Mouse (Mus musculus) liver, postnatal 0 days (tissue): ENCODE measurements at regions not wholly inside any gene's neighbourhood (a gene's known extent, or its start where the extent isn't known, plus 50 kb on each side); places are given as distances from the start of the nearest gene placed in this dataset.

ENCODE experiments used
- ATAC-seq: fragments of 200-750 bp; cut with Nextera tagmentation; 2 replicates; pipeline ENCODE4 v1.8.0; 2017; ENCODE audit warnings: mild to moderate bottlenecking, moderate library complexity
- DNase-seq: peaks from one replicate; pipeline ENCODE4 v3.0.0-alpha.2; 2016
- H3K27ac ChIP-seq: fragments of 300-500 bp; sonication (generic); 2 replicates; pipeline ENCODE4 v1.5.1; 2014; ENCODE audit warnings: antibody characterized with exemption, moderate library complexity, mild to moderate bottlenecking, low read depth
- H3K27me3 ChIP-seq: fragments of 300-500 bp; sonication (generic); 2 replicates; pipeline ENCODE4 v1.6.1; 2014; ENCODE audit warnings: low read length, control low read depth, mixed read lengths; ENCODE audit not compliant: insufficient read depth
- H3K36me3 ChIP-seq: fragments of 300-500 bp; sonication (generic); replicated peaks from 2 replicates; pipeline ENCODE4 v1.6.1; 2014; ENCODE audit warnings: mild to moderate bottlenecking, control low read depth, low read length, moderate library complexity, mixed read lengths; ENCODE audit not compliant: insufficient read depth
- H3K4me1 ChIP-seq: fragments of 300-500 bp; sonication (generic); 2 replicates; pipeline ENCODE4 v1.6.1; 2014; ENCODE audit warnings: antibody characterized with exemption, mild to moderate bottlenecking, control low read depth; ENCODE audit not compliant: insufficient read depth
- H3K4me2 ChIP-seq: fragments of 300-500 bp; sonication (generic); 2 replicates; pipeline ENCODE4 v1.6.1; 2014; ENCODE audit warnings: low read depth, mild to moderate bottlenecking, low read length, moderate library complexity, mixed read lengths
- H3K4me3 ChIP-seq: fragments of 300-500 bp; sonication (generic); 2 replicates; pipeline ENCODE4 v1.5.1; 2014; ENCODE audit warnings: low read depth, low read length
- H3K9ac ChIP-seq: fragments of 300-500 bp; sonication (generic); replicated peaks from 2 replicates; pipeline ENCODE4 v1.6.1; 2014; ENCODE audit warnings: mild to moderate bottlenecking, moderate library complexity
- H3K9me3 ChIP-seq: fragments of 300-500 bp; sonication (generic); 2 replicates; pipeline ENCODE4 v1.6.1; 2016; ENCODE audit warnings: mild to moderate bottlenecking, control low read depth, low read length, mixed read lengths
- CTCF ChIP-seq: sonication (generic); IDR thresholded peaks from 2 replicates; pipeline ENCODE4 v1.5.1; 2016; ENCODE audit warnings: antibody characterized with exemption, low read depth
- EP300 ChIP-seq: IDR thresholded peaks from 2 replicates; pipeline ENCODE4 v1.6.1; 2016; ENCODE audit warnings: antibody characterized with exemption, low read depth, mild to moderate bottlenecking
- WGBS: fragments of 180-500 bp; shearing (Covaris S2); extraction: QIAGEN DNeasy Blood & Tissue Kit; methylation state at CpG from one replicate; pipeline ENCODE4 v1.1.7; 2014; ENCODE audit not compliant: insufficient replicate concordance; 5-methylcytosine and 5-hydroxymethylcytosine counted together

GRCm38 (mm10) chr15:49664834-49665565, 4219.7 kb upstream of the Gm7489 start:
- TF ChIP-seq CTCF (no peak), EP300 (no peak)
- Histone ChIP-seq H3K27me3 (no peaks in the 10 kb centered on the region), H3K36me3 (no peaks in the 10 kb centered on the region), H3K4me3 (no peak overlapping the region), H3K4me1 (no peaks in the 10 kb centered on the region), H3K9me3 (no peaks in the 10 kb centered on the region), H3K4me2 (no peak overlapping the region), H3K27ac (no peak overlapping the region), H3K9ac (no peak overlapping the region)
- ATAC-seq (no peak), DNase-seq (no peak)
- 71% methylated on average over 4 of the region's 4 CpGs for WGBS
